In genomic region chr4:137048550-137049032, GRCm38 (mm10) we compare ENCODE assay signal across 8 mouse cellular contexts. TPM values are rescaled to one million over a fixed set of nuclear protein-coding genes. Genes with fewer than 3 reads are reported as not detected.
DNase-seq lines count a peak whose midpoint lies in the region; ATAC-seq and TF ChIP-seq lines count a peak whose summit lies in the region.

Zbtb40 (minus strand) TSS chr4:137048801.

- intact Hi-C loops in heart, postnatal 10 days (cut with DNase I): no loop called here

- H3K36me3 ChIP-seq in ES-Bruce4 (ENCODE audit: control insufficient read depth, insufficient read depth, low read length, poor library complexity, severe bottlenecking): no peaks in the 10 kb centered on the region
- H3K36me3 ChIP-seq in forebrain, embryonic 13.5 days (ENCODE audit: poor library complexity, severe bottlenecking): no peaks in the 10 kb centered on the region
- no peaks in the 10 kb centered on the region for H3K36me3 ChIP-seq in liver, postnatal 0 days (replicated peaks; ENCODE audit: insufficient read depth, low read length)
- H3K36me3 ChIP-seq in neural tube, embryonic 14.5 days (ENCODE audit: control insufficient read depth, insufficient read depth, low read length): no peaks in the 10 kb centered on the region

- no peaks in the 10 kb centered on the region for H3K27me3 ChIP-seq in ES-Bruce4 (ENCODE audit: control insufficient read depth, insufficient read depth, low read length, poor library complexity, severe bottlenecking)
- peaks cover 40% of the 10 kb centered on the region for H3K27me3 ChIP-seq in forebrain, embryonic 13.5 days
- peaks cover 11% of the 10 kb centered on the region; the same call in 1 of the 2 replicates for H3K27me3 ChIP-seq in liver, postnatal 0 days (ENCODE audit: insufficient read depth, low read length)
- peaks cover 10% of the 10 kb centered on the region; the same call in 1 of the 2 replicates for H3K27me3 ChIP-seq in neural tube, embryonic 14.5 days (ENCODE audit: control insufficient read depth, insufficient read depth, low read length)

- peak within 1 kb of the TSS; percentile 47 for H3K9ac ChIP-seq in ES-Bruce4 (ENCODE audit: low read depth, poor library complexity, severe bottlenecking)
- H3K9ac ChIP-seq in forebrain, embryonic 13.5 days: peak within 1 kb of the TSS; percentile 82
- H3K9ac ChIP-seq in liver, postnatal 0 days (replicated peaks): peak within 1 kb of the TSS; percentile 67
- peak within 1 kb of the TSS; percentile 70 for H3K9ac ChIP-seq in neural tube, embryonic 14.5 days (replicated peaks; ENCODE audit: low read depth, low read length)

- peak within 1 kb of the TSS; percentile 79 for H3K4me2 ChIP-seq in forebrain, embryonic 13.5 days
- peak within 1 kb of the TSS; percentile 82 for H3K4me2 ChIP-seq in liver, postnatal 0 days (ENCODE audit: low read depth, low read length)
- H3K4me2 ChIP-seq in neural tube, embryonic 14.5 days (ENCODE audit: low read depth, low read length): peak within 1 kb of the TSS; percentile 74

- no peaks in the 10 kb centered on the region for H3K9me3 ChIP-seq in ES-Bruce4 (replicated peaks; ENCODE audit: control insufficient read depth, insufficient read depth, low read length, poor library complexity, severe bottlenecking)
- H3K9me3 ChIP-seq in forebrain, embryonic 13.5 days (replicated peaks): no peaks in the 10 kb centered on the region; the same call in 1 of the 2 replicates
- H3K9me3 ChIP-seq in liver, postnatal 0 days (ENCODE audit: low read length): peaks cover 3% of the 10 kb centered on the region
- H3K9me3 ChIP-seq in neural tube, embryonic 14.5 days (ENCODE audit: control insufficient read depth, low read length): no peaks in the 10 kb centered on the region

- H3K4me1 ChIP-seq in ES-Bruce4 (ENCODE audit: control insufficient read depth, insufficient read depth, low read length): no peaks in the 10 kb centered on the region
- H3K4me1 ChIP-seq in forebrain, embryonic 13.5 days: peaks cover 20% of the 10 kb centered on the region
- peaks cover 7% of the 10 kb centered on the region for H3K4me1 ChIP-seq in liver, postnatal 0 days (ENCODE audit: insufficient read depth)
- peaks cover 12% of the 10 kb centered on the region for H3K4me1 ChIP-seq in neural tube, embryonic 14.5 days (ENCODE audit: control insufficient read depth, insufficient read depth, low read length)

- peak; percentile 78 for TF ChIP-seq EP300 in ES-Bruce4 (IDR thresholded peaks at IDR 0.05; ENCODE audit: insufficient read depth, low read depth, low read length)
- peak; percentile 91 for TF ChIP-seq EP300 in liver, postnatal 0 days (IDR thresholded peaks at IDR 0.05; ENCODE audit: low read depth)

- 1% methylated on average over 32 of the region's 32 CpGs for WGBS in forebrain, embryonic 13.5 days
- 3% methylated on average over 32 of the region's 32 CpGs for WGBS in large intestine, adult 2 months
- WGBS in liver, postnatal 0 days (ENCODE audit: insufficient replicate concordance): 2% methylated on average over 32 of the region's 32 CpGs
- 2% methylated on average over 32 of the region's 32 CpGs for WGBS in neural tube, embryonic 14.5 days

- H3K27ac ChIP-seq in ES-Bruce4 (ENCODE audit: insufficient read depth, low read length): no peak within 1 kb of the TSS
- H3K27ac ChIP-seq in forebrain, embryonic 13.5 days: peak within 1 kb of the TSS; percentile 80
- H3K27ac ChIP-seq in liver, postnatal 0 days (ENCODE audit: low read depth): peak within 1 kb of the TSS; percentile 3; the same call in 1 of the 2 replicates
- H3K27ac ChIP-seq in neural tube, embryonic 14.5 days (ENCODE audit: low read depth, low read length): peak within 1 kb of the TSS; percentile 87

- ATAC-seq in cerebellum, adult (ENCODE audit: insufficient number of reproducible peaks, low FRiP score, low TSS enrichment): peak; percentile 92
- peak; percentile 98 for ATAC-seq in forebrain, embryonic 13.5 days
- ATAC-seq in liver, postnatal 0 days: peak; percentile 99
- peak; percentile 98 for ATAC-seq in neural tube, embryonic 14.5 days (ENCODE audit: low read depth)

- peak; percentile 94 to 96 for DNase-seq in heart, postnatal 10 days
- peak; percentile 88 for DNase-seq in large intestine, adult 2 months (ENCODE audit: low read depth, low spot score)
- DNase-seq in liver, postnatal 0 days: peak; percentile 94
- DNase-seq in testis, postnatal 10 days (ENCODE audit: low spot score): peak; percentile 95

- H3K4me3 ChIP-seq in ES-Bruce4 (ENCODE audit: low read depth, low read length): peak within 1 kb of the TSS; percentile 70
- H3K4me3 ChIP-seq in forebrain, embryonic 13.5 days: peak within 1 kb of the TSS; percentile 78
- peak within 1 kb of the TSS; percentile 80 for H3K4me3 ChIP-seq in liver, postnatal 0 days (ENCODE audit: low read depth, low read length)
- H3K4me3 ChIP-seq in neural tube, embryonic 14.5 days (ENCODE audit: low read depth, low read length): peak within 1 kb of the TSS; percentile 94

- no peak for TF ChIP-seq CTCF in ES-Bruce4 (IDR thresholded peaks at IDR 0.05; ENCODE audit: low read depth, low read length)
- TF ChIP-seq CTCF in liver, postnatal 0 days (IDR thresholded peaks at IDR 0.05; ENCODE audit: low read depth): no peak

- peak; percentile 45 for TF ChIP-seq POLR2A in ES-Bruce4 (IDR thresholded peaks at IDR 0.05; ENCODE audit: insufficient read depth, low read length)

RNA-seq across cellular contexts. Expression of gene Zbtb40, which starts in this region (rescaled TPM):
- 8.0 and 8.6 TPM in 2 replicates for polyA plus RNA-seq in ES-Bruce4 (2011; ENCODE audit: insufficient read depth, insufficient read length, low read depth, missing spikeins)
- polyA plus RNA-seq in forebrain, embryonic 13.5 days (2015; fragmentation: Nextera tagmentation; extraction: Ambion mirVana): 4.8 and 5.0 TPM in 2 replicates
- total RNA-seq in heart, postnatal 10 days (2021): 1 to 10 TPM; 6.2 to 9.0 TPM
- polyA plus RNA-seq in large intestine, adult 2 months (2012; rRNA removed): 5.7 and 10.1 TPM in 2 replicates
- 0.52 and 0.56 TPM in 2 replicates for polyA plus RNA-seq in liver, postnatal 0 days (2015; fragmentation: Nextera tagmentation; extraction: Ambion mirVana)
- polyA plus RNA-seq in neural tube, embryonic 14.5 days (2014; fragmentation: Nextera tagmentation; extraction: Ambion mirVana): 4.7 and 4.8 TPM in 2 replicates

Comparison
In these comparisons a context has a peak if more than half of its experiments do, and no peak if none do; other contexts are left out.
1. Peak in DNase-seq, ATAC-seq, H3K4me3 ChIP-seq, H3K27ac ChIP-seq, H3K9ac ChIP-seq and H3K4me2 ChIP-seq in liver, postnatal 0 days; RNA of the gene not detected or under 1 TPM.